Mouse (Mus musculus): ENCODE data around the gene Clba1.

DNA sequence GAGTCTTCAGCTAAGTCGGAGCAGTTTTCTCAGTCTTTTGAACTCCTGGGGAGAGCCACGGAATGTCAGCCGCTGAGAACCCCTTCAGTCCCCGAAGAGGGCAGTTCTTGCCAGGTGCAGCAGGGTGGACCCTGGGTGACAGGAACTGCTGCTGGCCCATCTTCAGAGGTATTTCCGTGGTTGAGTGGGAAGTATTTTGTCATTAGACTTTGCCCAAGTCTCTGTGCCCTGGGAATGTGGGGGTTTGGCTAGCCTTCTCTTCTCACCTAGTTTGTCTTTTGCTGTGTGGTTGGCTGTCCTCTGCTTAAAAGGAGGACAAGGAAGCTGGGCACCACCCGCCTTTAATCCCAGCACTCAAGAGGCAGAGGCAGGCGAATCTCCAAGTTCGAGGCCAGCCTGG is 904 bp downstream of the Clba1 start:
- TF ChIP-seq ZC3H11A (IDR thresholded peaks at IDR 0.05; ENCODE audit: borderline replicate concordance, low read depth, low read length), result no peak
- TF ChIP-seq ZNF384 (IDR thresholded peaks at IDR 0.05; ENCODE audit: low read depth, low read length), result no peak
- no peak for TF ChIP-seq MAFK (IDR thresholded peaks at IDR 0.05; ENCODE audit: insufficient read depth, low read depth, low read length)
- TF ChIP-seq CHD2 (IDR thresholded peaks at IDR 0.05; ENCODE audit: low read depth, low read length), result no peak
- no peak for TF ChIP-seq HCFC1 (IDR thresholded peaks at IDR 0.05; ENCODE audit: borderline replicate concordance, insufficient read depth, low read length)
